Mouse (Mus musculus): ENCODE measurements around the gene Baz2a. TPM values are rescaled to one million over a fixed set of nuclear protein-coding genes. Genes with fewer than 3 reads are reported as not detected.
"Not testable (repeated sequence)": the region's sequence is repeated elsewhere in the genome, so short reads cannot be mapped to it uniquely, and the experiment has no call there.

Gene Baz2a
- total and polyA plus RNA-seq, 3 experiments: 5.4 to 34.0 (median 12.8) TPM

DNA sequence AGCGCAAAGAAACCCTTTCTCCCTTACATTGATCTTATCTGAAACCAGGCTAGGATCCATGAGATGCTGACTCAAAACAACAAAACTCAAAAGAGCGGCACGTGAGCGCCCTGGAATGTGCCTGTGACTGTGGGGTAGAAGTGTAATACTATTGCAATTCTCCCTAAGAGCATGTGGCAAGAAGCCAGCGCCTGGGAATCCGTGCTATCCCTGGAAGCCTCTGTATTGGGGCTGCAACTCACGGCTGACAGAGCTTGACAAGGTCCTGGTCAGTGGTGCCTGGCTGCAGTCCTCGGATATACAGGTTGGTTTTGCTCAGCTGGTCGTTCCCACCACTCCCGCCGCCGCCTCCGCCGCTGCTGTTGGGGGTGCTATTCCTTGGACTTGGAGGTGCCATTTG lies 59.6 kb downstream of the Baz2a start:
- TF ChIP-seq SMC3 (IDR thresholded peaks at IDR 0.05; ENCODE audit: low read depth, low read length) (no peak), TCF12 (IDR thresholded peaks at IDR 0.05; ENCODE audit: low read depth, low read length) (no peak), E2F4 (IDR thresholded peaks at IDR 0.05; ENCODE audit: insufficient replicate concordance, low read depth, low read length) (no peak), USF1 (IDR thresholded peaks at IDR 0.05; ENCODE audit: low read depth, low read length) (no peak), CHD1 (IDR thresholded peaks at IDR 0.05; ENCODE audit: low read depth, low read length) (no peak), UBTF (IDR thresholded peaks at IDR 0.05; ENCODE audit: low read depth, low read length) (no peak), CHD2 (IDR thresholded peaks at IDR 0.05; ENCODE audit: low read length) (no peak), MEF2A (IDR thresholded peaks at IDR 0.05; ENCODE audit: borderline replicate concordance, low read depth, low read length) (no peak), RAD21 (IDR thresholded peaks at IDR 0.05; ENCODE audit: low read depth, low read length) (no peak), IRF4 (IDR thresholded peaks at IDR 0.05; ENCODE audit: low read depth, low read length) (no peak), ZC3H11A (IDR thresholded peaks at IDR 0.05; ENCODE audit: low read depth, low read length) (no peak), USF2 (conservative IDR thresholded peaks at IDR 0.05; ENCODE audit: low read depth, low read length) (no peak)
- dilution Hi-C loops (cut with MboI; ENCODE audit: extremely low pct_ligation_motif_present, extremely low pct_unique_long_range_greater_than_20kb, low sequenced_read_pairs): no loop called here
- no peak for DNase-seq (ENCODE audit: extremely low read depth)
- H3K4me3 ChIP-seq (replicated peaks in 1 of 3; ENCODE audit: low read depth in 2 of 3, low read length in 2 of 3, poor library complexity in 1 of 3): no peak overlapping the region
- peaks cover 0 to 16% of the 10 kb centered on the region in 2 experiments; a peak in 2 of 4 replicates for H3K4me1 ChIP-seq (ENCODE audit: control insufficient read depth in 1 of 2, insufficient read depth in 2 of 2)
- H3K9me3 ChIP-seq (replicated peaks; ENCODE audit: low read length): no peaks in the 10 kb centered on the region
- no peak overlapping the region for H3K9ac ChIP-seq (ENCODE audit: insufficient read depth, low read depth)
- no peak overlapping the region for H3K4me2 ChIP-seq (ENCODE audit: insufficient read depth, low read depth, poor library complexity, severe bottlenecking)
- in situ Hi-C loops (cut with MboI; ENCODE audit: low pct_ligation_motif_present, low pct_unique_long_range_greater_than_20kb, low sequenced_read_pairs): no loop called here
- H3K27me3 ChIP-seq (replicated peaks): no peaks in the 10 kb centered on the region
- no peak overlapping the region for H3K27ac ChIP-seq (ENCODE audit: insufficient read depth, low read depth)
- peaks cover 2% of the 10 kb centered on the region; the same call in 1 of the 2 replicates for H3K79me2 ChIP-seq (replicated peaks; ENCODE audit: control insufficient read depth, extremely low read depth, insufficient read depth, poor library complexity, severe bottlenecking)
- peaks cover 10 to 30% of the 10 kb centered on the region in 2 experiments for H3K36me3 ChIP-seq (replicated peaks in 1 of 2; ENCODE audit: control insufficient read depth in 1 of 2, insufficient read depth in 1 of 2, low read length in 1 of 2)

DNA sequence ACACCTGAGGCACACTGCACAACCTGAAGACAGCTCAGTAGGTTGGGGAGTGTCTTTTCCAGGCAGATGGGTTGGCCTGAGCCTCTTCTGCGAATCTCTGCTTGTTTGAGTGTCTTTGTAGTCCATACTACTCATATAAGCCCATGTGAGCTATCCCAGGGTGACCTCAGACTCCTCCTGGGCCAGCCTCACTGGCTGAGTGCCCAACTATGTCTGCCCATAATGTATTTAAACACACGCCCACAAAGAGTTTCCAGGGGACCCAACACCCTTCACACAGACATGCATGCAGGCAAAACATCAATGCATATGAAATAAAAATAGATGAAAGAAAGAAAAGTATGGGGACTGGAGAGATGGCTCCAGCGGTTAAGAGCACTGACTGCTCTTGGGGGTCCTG lies 62.6 kb downstream of the Baz2a start:
- DNase-seq (ENCODE audit: extremely low read depth): no peak
- Histone ChIP-seq H3K36me3 (replicated peaks in 1 of 2; ENCODE audit: control insufficient read depth in 1 of 2, insufficient read depth in 1 of 2, low read length in 1 of 2) (peaks cover 7 to 20% of the 10 kb centered on the region in 2 experiments), H3K79me2 (replicated peaks; ENCODE audit: control insufficient read depth, extremely low read depth, insufficient read depth, poor library complexity, severe bottlenecking) (peaks cover 2% of the 10 kb centered on the region; the same call in 1 of the 2 replicates), H3K4me3 (replicated peaks in 1 of 3; ENCODE audit: low read depth in 2 of 3, low read length in 2 of 3, poor library complexity in 1 of 3) (no peak overlapping the region), H3K4me2 (ENCODE audit: insufficient read depth, low read depth, poor library complexity, severe bottlenecking) (no peak overlapping the region), H3K9ac (ENCODE audit: insufficient read depth, low read depth) (no peak overlapping the region), H3K27me3 (replicated peaks) (no peaks in the 10 kb centered on the region), H3K4me1 (ENCODE audit: control insufficient read depth in 1 of 2, insufficient read depth in 2 of 2) (peaks cover 0 to 13% of the 10 kb centered on the region in 2 experiments; a peak in 2 of 4 replicates), H3K9me3 (replicated peaks; ENCODE audit: low read length) (no peaks in the 10 kb centered on the region), H3K27ac (ENCODE audit: insufficient read depth, low read depth) (no peak overlapping the region)
- in situ Hi-C loops (cut with MboI; ENCODE audit: low pct_ligation_motif_present, low pct_unique_long_range_greater_than_20kb, low sequenced_read_pairs): no loop called here
- no peak for TF ChIP-seq BHLHE40 (IDR thresholded peaks at IDR 0.05; ENCODE audit: low read depth, low read length)
- TF ChIP-seq ZNF384 (IDR thresholded peaks at IDR 0.05; ENCODE audit: low read depth, low read length): no peak
- TF ChIP-seq ZC3H11A (IDR thresholded peaks at IDR 0.05; ENCODE audit: low read depth, low read length): no peak
- TF ChIP-seq USF1 (IDR thresholded peaks at IDR 0.05; ENCODE audit: low read depth, low read length): no peak
- TF ChIP-seq RCOR1 (conservative IDR thresholded peaks at IDR 0.05; ENCODE audit: low read depth, low read length): no peak
- TF ChIP-seq EP300 (IDR thresholded peaks at IDR 0.05; ENCODE audit: low read length): no peak
- no peak for TF ChIP-seq SIN3A (IDR thresholded peaks at IDR 0.05; ENCODE audit: low read length)
- TF ChIP-seq TCF12 (IDR thresholded peaks at IDR 0.05; ENCODE audit: low read depth, low read length): no peak
- no peak for TF ChIP-seq JUND (conservative IDR thresholded peaks at IDR 0.05; ENCODE audit: low read depth, low read length)
- no peak for TF ChIP-seq E2F4 (IDR thresholded peaks at IDR 0.05; ENCODE audit: insufficient replicate concordance, low read depth, low read length)
- TF ChIP-seq CHD2 (IDR thresholded peaks at IDR 0.05; ENCODE audit: low read length): no peak
- no peak for TF ChIP-seq UBTF (IDR thresholded peaks at IDR 0.05; ENCODE audit: low read depth, low read length)
- no peak for TF ChIP-seq CHD1 (IDR thresholded peaks at IDR 0.05; ENCODE audit: low read depth, low read length)
- no peak for TF ChIP-seq HCFC1 (IDR thresholded peaks at IDR 0.05; ENCODE audit: low read depth, low read length)
- dilution Hi-C loops (cut with MboI; ENCODE audit: extremely low pct_ligation_motif_present, extremely low pct_unique_long_range_greater_than_20kb, low sequenced_read_pairs): no loop called here

- H3K9me3 ChIP-seq (replicated peaks; ENCODE audit: low read length); DNase-seq (ENCODE audit: extremely low read depth); H3K4me1 ChIP-seq (ENCODE audit: control insufficient read depth in 1 of 2, insufficient read depth in 2 of 2); in situ Hi-C loops (cut with MboI; ENCODE audit: low pct_ligation_motif_present, low pct_unique_long_range_greater_than_20kb, low sequenced_read_pairs); H3K27ac ChIP-seq (ENCODE audit: insufficient read depth, low read depth); H3K36me3 ChIP-seq (replicated peaks in 1 of 2; ENCODE audit: control insufficient read depth in 1 of 2, insufficient read depth in 1 of 2, low read length in 1 of 2); H3K27me3 ChIP-seq (replicated peaks); H3K4me2 ChIP-seq (ENCODE audit: insufficient read depth, low read depth, poor library complexity, severe bottlenecking); H3K4me3 ChIP-seq (replicated peaks in 1 of 3; ENCODE audit: low read depth in 2 of 3, low read length in 2 of 3, poor library complexity in 1 of 3); H3K79me2 ChIP-seq (replicated peaks; ENCODE audit: control insufficient read depth, extremely low read depth, insufficient read depth, poor library complexity, severe bottlenecking); dilution Hi-C loops (cut with MboI; ENCODE audit: extremely low pct_ligation_motif_present, extremely low pct_unique_long_range_greater_than_20kb, low sequenced_read_pairs); H3K9ac ChIP-seq (ENCODE audit: insufficient read depth, low read depth): not testable (repeated sequence)
Observed at GRCm38 (mm10) chr10:128165726-128166125, 74.3 kb downstream of the Baz2a start.

Measured in CH12.LX (cell line).